Mouse (Mus musculus): ENCODE measurements around the gene Fam78a.

DNA sequence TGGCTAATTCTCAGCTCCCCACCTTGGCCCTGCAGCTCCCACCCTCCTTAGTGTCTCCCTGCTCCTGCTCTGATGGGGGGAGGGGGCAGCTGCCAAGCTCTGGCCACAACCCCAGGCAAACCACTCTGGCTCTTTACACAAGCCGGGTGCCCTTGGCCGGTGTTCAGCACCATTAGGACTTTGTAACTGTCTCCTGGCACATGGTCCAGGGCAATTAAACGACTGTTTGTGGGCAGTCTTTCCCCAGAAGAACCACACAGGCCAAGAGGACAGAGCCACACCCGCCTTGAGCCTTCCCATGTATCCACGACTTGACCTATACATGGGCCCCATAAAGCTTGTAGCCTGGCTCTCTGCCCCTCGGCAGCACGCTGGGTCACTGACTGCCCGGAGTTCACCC is 10.3 kb downstream of the Fam78a start:
- TF ChIP-seq ZNF384 (IDR thresholded peaks at IDR 0.05; ENCODE audit: low read depth, low read length): no peak
- TF ChIP-seq HCFC1 (IDR thresholded peaks at IDR 0.05; ENCODE audit: borderline replicate concordance, insufficient read depth, low read length): no peak

Data from ES-E14 (cell line).